Comparison of ENCODE assay signal across 8 mouse cellular contexts in the genomic region with DNA sequence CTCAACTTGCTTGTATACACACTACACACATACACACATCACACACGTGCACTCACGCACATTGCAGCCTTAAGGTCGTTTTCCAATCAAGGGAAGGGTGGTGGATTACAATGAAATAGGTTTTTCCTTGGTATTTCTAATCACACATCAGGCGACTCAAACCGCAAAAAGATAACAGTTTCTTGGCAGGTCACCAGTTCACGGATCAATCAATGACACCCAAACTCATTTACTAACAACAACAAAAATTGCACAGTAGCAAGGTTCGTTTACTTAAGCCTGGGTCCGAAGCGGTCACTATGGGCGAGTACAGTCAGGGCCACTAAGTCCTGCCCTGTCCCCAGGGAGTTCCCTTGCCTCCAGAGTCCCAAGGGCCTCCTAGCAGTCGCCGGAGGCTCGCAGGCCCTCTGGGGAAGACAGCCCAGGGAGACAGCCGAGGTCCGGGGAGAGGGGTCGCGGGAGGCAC. TPM values are rescaled to one million over a fixed set of nuclear protein-coding genes. Genes with fewer than 3 reads are reported as not detected.
DNase-seq lines count a peak whose midpoint lies in the region; ATAC-seq and TF ChIP-seq lines count a peak whose summit lies in the region.

No protein-coding gene starts in this region.

- ATAC-seq in embryonic facial prominence, embryonic 12.5 days (ENCODE audit: insufficient number of reproducible peaks, insufficient read depth, low FRiP score, low TSS enrichment) = peak; percentile 49; the same call in 1 of the 2 replicates
- peak; percentile 73 for ATAC-seq in intestine, postnatal 0 days
- ATAC-seq in neural tube, embryonic 13.5 days (ENCODE audit: low read depth) = peak; percentile 83

- 5% methylated on average over 17 of the region's 17 CpGs for WGBS in lung, adult 2 months
- 4% methylated on average over 17 of the region's 17 CpGs for WGBS in embryonic facial prominence, embryonic 12.5 days
- 4% methylated on average over 17 of the region's 17 CpGs for WGBS in intestine, postnatal 0 days
- WGBS in neural tube, embryonic 13.5 days = 2% methylated on average over 17 of the region's 17 CpGs

- peak overlapping the region; percentile 81 for H3K4me3 ChIP-seq in lung, adult 2 months (replicated peaks; ENCODE audit: extremely low read depth, low read depth, low read length)
- H3K4me3 ChIP-seq in embryonic facial prominence, embryonic 12.5 days = peak overlapping the region; percentile 87
- H3K4me3 ChIP-seq in intestine, postnatal 0 days (ENCODE audit: low read depth, low read length) = peak overlapping the region; percentile 76
- H3K4me3 ChIP-seq in neural tube, embryonic 13.5 days = peak overlapping the region; percentile 84

- TF ChIP-seq POLR2A in lung, adult 2 months (IDR thresholded peaks at IDR 0.05; ENCODE audit: borderline replicate concordance, extremely low read depth, low read depth, low read length) = no peak

- H3K4me2 ChIP-seq in embryonic facial prominence, embryonic 12.5 days (replicated peaks) = peak overlapping the region; percentile 81
- peak overlapping the region; percentile 89 for H3K4me2 ChIP-seq in intestine, postnatal 0 days (replicated peaks; ENCODE audit: low read depth)
- H3K4me2 ChIP-seq in neural tube, embryonic 13.5 days = peak overlapping the region; percentile 78

- DNase-seq in lung, adult 2 months = no peak
- no peak for DNase-seq in lung, postnatal 36 days
- DNase-seq in embryo, embryonic 10 days (ENCODE audit: low spot score) = no peak
- no peak for DNase-seq in left cerebral cortex, adult 11 months (ENCODE audit: low spot score)
- no peak for DNase-seq in embryo, embryonic 9.5 days (ENCODE audit: extremely low spot score)

- H3K27ac ChIP-seq in embryonic facial prominence, embryonic 12.5 days = peak overlapping the region; percentile 81
- H3K27ac ChIP-seq in intestine, postnatal 0 days (ENCODE audit: low read depth, low read length) = peak overlapping the region; percentile 86
- peak overlapping the region; percentile 78 for H3K27ac ChIP-seq in neural tube, embryonic 13.5 days (replicated peaks)

- H3K36me3 ChIP-seq in embryonic facial prominence, embryonic 12.5 days = no peaks in the 10 kb centered on the region
- no peaks in the 10 kb centered on the region for H3K36me3 ChIP-seq in intestine, postnatal 0 days (ENCODE audit: control insufficient read depth, insufficient read depth)
- no peaks in the 10 kb centered on the region for H3K36me3 ChIP-seq in neural tube, embryonic 13.5 days

- no peaks in the 10 kb centered on the region for H3K9me3 ChIP-seq in embryonic facial prominence, embryonic 12.5 days
- H3K9me3 ChIP-seq in intestine, postnatal 0 days (ENCODE audit: control insufficient read depth) = no peaks in the 10 kb centered on the region
- no peaks in the 10 kb centered on the region for H3K9me3 ChIP-seq in neural tube, embryonic 13.5 days

- H3K27me3 ChIP-seq in embryonic facial prominence, embryonic 12.5 days = no peaks in the 10 kb centered on the region
- no peaks in the 10 kb centered on the region for H3K27me3 ChIP-seq in intestine, postnatal 0 days (replicated peaks; ENCODE audit: control insufficient read depth, insufficient read depth, low read length)
- H3K27me3 ChIP-seq in neural tube, embryonic 13.5 days = no peaks in the 10 kb centered on the region

- TF ChIP-seq CTCF in lung, adult 2 months (IDR thresholded peaks at IDR 0.05; ENCODE audit: insufficient read depth, low read length) = no peak
- TF ChIP-seq CTCF in intestine, postnatal 0 days (IDR thresholded peaks at IDR 0.05; ENCODE audit: low read depth) = no peak

- peaks cover 13% of the 10 kb centered on the region for H3K4me1 ChIP-seq in lung, adult 2 months (ENCODE audit: control insufficient read depth, insufficient read depth, low read length)
- H3K4me1 ChIP-seq in embryonic facial prominence, embryonic 12.5 days = peaks cover 24% of the 10 kb centered on the region
- no peaks in the 10 kb centered on the region for H3K4me1 ChIP-seq in intestine, postnatal 0 days (replicated peaks; ENCODE audit: control insufficient read depth, insufficient read depth, low read length)
- H3K4me1 ChIP-seq in neural tube, embryonic 13.5 days (replicated peaks) = peaks cover 29% of the 10 kb centered on the region

- peak overlapping the region; percentile 88 for H3K9ac ChIP-seq in embryonic facial prominence, embryonic 12.5 days
- H3K9ac ChIP-seq in intestine, postnatal 0 days (ENCODE audit: low read depth, low read length) = peak overlapping the region; percentile 74
- peak overlapping the region; percentile 91 for H3K9ac ChIP-seq in neural tube, embryonic 13.5 days

RNA-seq across cellular contexts. Expression of gene Il6st, which starts 0.5 kb away (rescaled TPM):
- 45.4 and 60.5 TPM in 2 replicates for polyA plus RNA-seq in lung, adult 2 months (2012; rRNA removed)
- polyA plus RNA-seq in embryonic facial prominence, embryonic 12.5 days (2016; fragmentation: Nextera tagmentation; extraction: Ambion mirVana) = 43.7 and 45.9 TPM in 2 replicates
- 19.6 and 20.5 TPM in 2 replicates for polyA plus RNA-seq in intestine, postnatal 0 days (2015; fragmentation: Nextera tagmentation; extraction: Ambion mirVana)
- 26.5 and 29.4 TPM in 2 replicates for polyA plus RNA-seq in neural tube, embryonic 13.5 days (2015; fragmentation: Nextera tagmentation; extraction: Ambion mirVana)
